Mouse (Mus musculus) MEL (cell line): ENCODE results near the gene Gm5150. TPM values are rescaled to one million over a fixed set of nuclear protein-coding genes. Genes with fewer than 3 reads are reported as not detected.

Source experiments
- polyA plus RNA-seq, 2 experiments: library from polyadenylated mRNA; stranded (reverse) in 1 of 2; unstranded in 1 of 2; fragments of >175 nt in 1 of 2; fragments of >200 nt in 1 of 2; gene quantifications; 2 replicates each; pipeline versions ENCODE4 v1.2.1 to v1.2.4; 2012; ENCODE audit warnings: low replicate concordance in 2 of 2, low read depth in 1 of 2; ENCODE audit not compliant: insufficient read length in 2 of 2, insufficient read depth in 1 of 2, missing spikeins in 1 of 2
- total RNA-seq: library from RNA; depleted of rRNA; stranded (reverse); fragments of 300-350 nt; gene quantifications from 2 replicates; pipeline ENCODE4 v1.2.3, GENCODE M21; 2012; rRNA removed

Gm5150 gene
- total and polyA plus RNA-seq, 3 experiments = not detected

Other genes starting within 250 kb of the Gm5150 start
- gene Sirpb1c, start 157.9 kb downstream of the Gm5150 start, total RNA-seq = not detected in 2 replicates
- gene Sirpb1c, start 157.9 kb downstream of the Gm5150 start, polyA plus RNA-seq = not detected